Mouse (Mus musculus): ENCODE measurements at regions not wholly inside any gene's neighbourhood (a gene's known extent, or its start where the extent isn't known, plus 50 kb on each side); places are given as distances from the start of the nearest gene placed in this dataset.

DNA sequence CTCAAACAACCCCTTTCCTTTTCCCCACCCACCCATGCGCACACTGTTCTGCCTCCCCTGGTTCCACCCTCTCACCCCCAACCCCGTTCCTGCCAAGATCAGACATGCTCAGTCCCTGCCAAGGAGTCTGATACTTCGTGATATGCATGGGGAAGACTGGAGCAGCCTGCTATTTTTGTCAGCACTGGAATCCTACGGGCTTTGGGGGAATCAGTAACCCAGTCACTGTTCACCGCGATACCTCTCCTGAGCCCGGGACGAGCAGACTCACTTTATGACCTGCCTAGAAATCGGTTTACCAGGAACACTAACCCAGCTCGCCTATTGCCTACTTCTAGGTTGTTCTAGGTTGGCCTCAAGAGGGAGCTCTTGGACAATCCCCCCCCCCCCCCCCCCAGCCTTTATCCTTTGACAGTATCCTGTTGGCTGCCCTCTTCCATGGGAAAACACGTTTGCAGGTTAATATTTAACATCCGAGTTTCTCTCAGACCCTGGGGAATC, 110.2 kb downstream of the Ddx11 start:
- Histone ChIP-seq H3K36me3 (no peaks in the 10 kb centered on the region), H3K4me2 (no peak overlapping the region), H3K9ac (no peak overlapping the region), H3K4me1 (replicated peaks) (peaks cover 13% of the 10 kb centered on the region), H3K4me3 (no peak overlapping the region), H3K9me3 (no peaks in the 10 kb centered on the region), H3K27ac (no peak overlapping the region), H3K27me3 (no peaks in the 10 kb centered on the region)
- ATAC-seq (ENCODE audit: low FRiP score) = no peak
- WGBS = 53% methylated on average over 12 of the region's 12 CpGs

DNA sequence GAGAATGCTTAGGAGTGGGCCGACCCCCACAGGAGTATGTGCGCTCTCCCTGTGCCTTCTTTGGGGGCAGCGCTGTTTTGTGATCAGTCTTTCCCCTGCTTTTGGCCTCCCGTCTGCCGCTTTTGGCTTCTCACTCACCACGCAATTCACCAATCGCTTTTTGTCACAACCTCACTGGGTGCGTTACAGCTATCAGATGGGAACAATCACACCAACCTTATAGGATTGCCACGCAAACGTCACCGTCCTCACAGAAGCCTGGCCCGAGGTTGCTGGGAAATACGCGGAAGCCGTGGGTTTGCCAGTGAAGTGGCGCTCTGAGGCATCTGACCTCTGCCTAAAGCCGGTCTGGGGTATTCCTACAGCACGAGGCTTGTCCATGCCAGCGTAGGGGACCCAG, 111.1 kb downstream of the Ddx11 start:
- H3K4me2 ChIP-seq = no peak overlapping the region
- H3K9me3 ChIP-seq = no peaks in the 10 kb centered on the region
- H3K4me1 ChIP-seq (replicated peaks) = peaks cover 13% of the 10 kb centered on the region
- no peak for ATAC-seq (ENCODE audit: low FRiP score)
- no peaks in the 10 kb centered on the region for H3K36me3 ChIP-seq
- no peak overlapping the region for H3K27ac ChIP-seq
- no peak overlapping the region for H3K9ac ChIP-seq
- WGBS = 79% methylated on average over 19 of the region's 19 CpGs
- H3K27me3 ChIP-seq = no peaks in the 10 kb centered on the region
- no peak overlapping the region for H3K4me3 ChIP-seq

DNA sequence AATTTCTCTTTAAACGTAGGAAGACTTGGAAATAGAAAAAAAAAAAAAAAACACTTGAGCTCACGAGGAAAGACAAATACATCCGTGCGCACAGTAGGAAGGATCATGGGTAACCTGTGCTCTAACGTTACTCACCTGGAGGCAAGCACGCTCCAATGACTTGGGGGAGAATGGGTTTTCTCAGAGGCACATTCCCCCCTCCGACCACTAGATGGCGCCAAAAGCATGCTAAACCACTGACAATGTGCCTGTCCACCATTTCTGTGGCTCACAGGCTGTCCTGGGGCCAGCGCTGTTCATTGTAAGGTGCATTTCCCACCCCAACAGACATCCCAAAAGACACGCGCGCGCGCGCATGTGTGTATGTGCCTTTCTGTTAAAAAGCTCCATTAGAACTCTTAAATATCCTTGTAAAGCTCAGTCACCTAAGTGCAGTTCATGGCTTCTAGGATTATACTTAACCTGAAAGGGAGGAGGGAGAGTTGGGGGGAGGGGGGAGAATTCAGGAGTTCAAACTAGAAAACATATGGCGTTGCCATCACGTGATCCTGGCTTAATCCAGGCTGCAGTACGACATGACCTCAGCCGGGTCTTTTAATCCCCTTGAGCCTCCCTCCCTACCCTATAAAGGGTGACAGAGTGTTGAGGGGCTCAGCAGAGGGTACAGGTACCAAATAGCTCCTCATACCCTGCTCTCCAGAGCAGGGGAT, 111.9 kb downstream of the Ddx11 start:
- H3K4me3 ChIP-seq = peak overlapping the region; percentile 26
- 5% methylated on average over 19 of the region's 19 CpGs for WGBS

DNA sequence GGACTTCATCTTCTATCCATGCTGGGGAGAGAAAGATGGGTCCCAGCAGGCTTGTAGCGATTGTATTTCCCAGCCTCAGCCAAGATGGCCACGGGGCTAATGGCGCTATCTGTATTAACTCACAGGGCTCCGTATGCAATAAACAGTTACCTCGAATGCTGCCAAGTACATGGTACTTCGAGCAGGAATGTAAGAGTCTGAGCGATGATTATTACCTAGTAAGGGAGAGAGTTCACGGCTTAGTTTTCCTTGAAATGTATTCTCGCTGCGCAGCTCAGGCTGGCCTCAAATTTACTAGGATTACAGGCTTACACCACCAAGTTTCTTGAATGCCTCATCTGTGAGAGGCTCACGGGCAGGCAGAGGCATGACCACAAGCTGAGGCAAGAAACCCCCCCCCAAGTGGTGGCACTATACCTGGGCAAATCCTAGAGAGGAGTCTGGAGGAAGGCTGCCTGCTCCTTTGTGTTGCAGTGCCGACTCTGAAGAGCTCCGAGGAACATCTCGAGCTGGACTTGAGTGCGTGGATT, 112.6 kb downstream of the Ddx11 start:
- no peaks in the 10 kb centered on the region for H3K27me3 ChIP-seq
- ATAC-seq (ENCODE audit: low FRiP score) = no peak; the same call in none of the 2 replicates
- H3K9me3 ChIP-seq = no peaks in the 10 kb centered on the region
- peaks cover 13% of the 10 kb centered on the region for H3K4me1 ChIP-seq (replicated peaks)
- peak overlapping the region; percentile 51 for H3K4me2 ChIP-seq
- no peaks in the 10 kb centered on the region for H3K36me3 ChIP-seq
- peak overlapping the region; percentile 44 for H3K9ac ChIP-seq
- H3K4me3 ChIP-seq = peak overlapping the region; percentile 26; the same call in 1 of the 2 replicates
- WGBS = 75% methylated on average over 15 of the region's 15 CpGs
- peak overlapping the region; percentile 59 for H3K27ac ChIP-seq

More for the DNA sequence above, 111.9 kb downstream of the Ddx11 start:
- Histone ChIP-seq H3K4me2 (peak overlapping the region; percentile 51), H3K27me3 (no peaks in the 10 kb centered on the region), H3K9ac (peak overlapping the region; percentile 44), H3K9me3 (no peaks in the 10 kb centered on the region), H3K27ac (peak overlapping the region; percentile 59; the same call in 1 of the 2 replicates), H3K36me3 (no peaks in the 10 kb centered on the region), H3K4me1 (replicated peaks) (peaks cover 13% of the 10 kb centered on the region)
- peak; percentile 88 for ATAC-seq (ENCODE audit: low FRiP score)

DNA sequence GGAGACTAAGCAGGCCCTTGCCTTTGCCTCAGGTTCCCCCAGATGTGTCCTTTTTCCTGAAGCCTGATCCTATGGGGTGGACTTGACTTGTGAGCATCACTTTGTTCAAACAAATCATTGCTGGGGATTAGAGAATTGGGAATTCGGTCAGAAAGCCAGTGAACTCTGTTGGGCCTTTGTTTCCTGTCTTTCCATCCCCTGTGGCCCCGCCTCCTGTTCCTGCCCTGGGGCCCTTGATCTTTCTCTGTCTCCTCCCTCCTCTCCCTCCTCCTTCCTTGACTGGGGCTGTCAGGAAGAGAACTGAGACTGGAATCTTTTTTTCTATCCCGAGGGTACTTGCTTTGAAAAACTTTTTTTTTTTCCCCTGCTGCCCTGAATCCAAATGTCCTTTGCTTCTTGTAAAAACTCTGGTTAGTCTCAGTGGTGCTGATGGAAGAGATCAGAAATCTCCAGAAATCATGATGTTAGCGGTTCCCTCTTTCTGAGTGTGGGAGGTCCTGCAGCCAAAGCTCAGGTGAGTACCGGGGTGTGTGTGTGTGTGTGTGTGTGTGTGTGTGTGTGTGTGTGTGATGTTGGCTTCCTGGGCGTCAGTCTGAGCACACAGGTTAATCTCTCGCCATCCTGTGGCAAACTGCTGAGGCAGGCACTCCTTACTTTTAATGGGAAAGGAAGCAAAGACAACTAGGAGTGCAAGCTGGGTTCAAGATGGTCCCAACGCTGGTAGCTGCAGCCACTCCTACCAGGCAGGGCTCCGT, 118.7 kb downstream of the Ddx11 start:
- no peak for ATAC-seq (ENCODE audit: low FRiP score)
- Histone ChIP-seq H3K4me2 (no peak overlapping the region), H3K36me3 (no peaks in the 10 kb centered on the region), H3K27me3 (no peaks in the 10 kb centered on the region), H3K9ac (no peak overlapping the region), H3K9me3 (no peaks in the 10 kb centered on the region), H3K27ac (0 out of 2 replicates have a peak overlapping the region, but pooled peaks have one; percentile 48), H3K4me1 (replicated peaks) (peaks cover 13% of the 10 kb centered on the region), H3K4me3 (no peak overlapping the region)
- 13% methylated on average over 9 of the region's 9 CpGs for whole genome bisulfite sequencing

DNA sequence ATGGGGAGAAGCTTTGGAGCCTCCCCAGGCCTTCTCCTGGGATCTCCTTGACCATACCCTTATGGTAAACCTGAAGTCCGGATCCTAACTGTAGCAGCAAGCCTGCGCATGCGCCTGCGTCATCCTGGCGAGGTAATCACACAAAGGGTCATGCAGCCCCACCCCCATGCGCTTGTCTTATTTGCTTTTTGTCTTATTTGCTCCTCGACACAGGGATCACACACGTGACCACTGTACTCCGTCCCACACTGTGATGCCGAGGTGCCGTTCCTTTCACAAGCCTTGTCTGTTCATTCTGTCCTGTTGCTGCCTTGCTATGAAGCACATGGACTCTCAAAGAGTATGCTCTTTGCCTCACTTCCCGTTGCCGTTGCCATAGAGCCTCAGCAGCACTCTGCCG, 120.9 kb downstream of the Ddx11 start:
- WGBS = 92% methylated on average over 14 of the region's 14 CpGs
- no peaks in the 10 kb centered on the region for H3K36me3 ChIP-seq
- H3K27me3 ChIP-seq = no peaks in the 10 kb centered on the region
- no peak overlapping the region for H3K9ac ChIP-seq
- no peak for ATAC-seq (ENCODE audit: low FRiP score)
- H3K9me3 ChIP-seq = no peaks in the 10 kb centered on the region
- no peak overlapping the region for H3K4me2 ChIP-seq
- peaks cover 13% of the 10 kb centered on the region for H3K4me1 ChIP-seq (replicated peaks)
- no peak overlapping the region for H3K4me3 ChIP-seq
- no peak overlapping the region for H3K27ac ChIP-seq

DNA sequence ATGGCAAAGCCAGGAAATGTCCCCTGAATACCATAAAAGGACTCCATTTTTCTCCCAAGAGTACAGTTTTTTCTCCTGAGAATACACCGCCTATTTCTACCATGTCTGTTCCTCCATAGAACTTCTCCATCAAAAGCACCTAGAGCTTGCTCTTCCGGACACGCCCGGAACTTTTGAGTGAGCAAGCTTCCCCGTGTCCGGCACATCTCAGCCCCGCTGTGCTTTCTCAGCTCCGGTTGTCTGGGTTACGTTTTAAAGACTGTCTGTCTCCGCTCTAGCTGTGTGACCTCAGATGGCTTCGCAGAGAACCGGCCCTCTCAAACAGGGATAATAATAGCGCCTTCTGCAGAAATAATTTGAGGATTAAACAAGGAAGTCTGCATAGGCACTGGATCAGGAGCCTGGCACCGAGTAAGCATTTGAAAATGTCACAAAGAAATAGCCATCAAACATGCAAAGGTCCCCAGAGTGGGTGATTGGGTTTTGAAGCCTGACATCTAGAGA, 122.8 kb downstream of the Ddx11 start:
- Histone ChIP-seq H3K4me1 (replicated peaks) (peaks cover 13% of the 10 kb centered on the region), H3K27me3 (no peaks in the 10 kb centered on the region), H3K9ac (no peak overlapping the region), H3K27ac (no peak overlapping the region), H3K4me3 (no peak overlapping the region), H3K9me3 (no peaks in the 10 kb centered on the region), H3K4me2 (no peak overlapping the region), H3K36me3 (no peaks in the 10 kb centered on the region)
- ATAC-seq (ENCODE audit: low FRiP score) = no peak
- WGBS = 73% methylated on average over 14 of the region's 14 CpGs

DNA sequence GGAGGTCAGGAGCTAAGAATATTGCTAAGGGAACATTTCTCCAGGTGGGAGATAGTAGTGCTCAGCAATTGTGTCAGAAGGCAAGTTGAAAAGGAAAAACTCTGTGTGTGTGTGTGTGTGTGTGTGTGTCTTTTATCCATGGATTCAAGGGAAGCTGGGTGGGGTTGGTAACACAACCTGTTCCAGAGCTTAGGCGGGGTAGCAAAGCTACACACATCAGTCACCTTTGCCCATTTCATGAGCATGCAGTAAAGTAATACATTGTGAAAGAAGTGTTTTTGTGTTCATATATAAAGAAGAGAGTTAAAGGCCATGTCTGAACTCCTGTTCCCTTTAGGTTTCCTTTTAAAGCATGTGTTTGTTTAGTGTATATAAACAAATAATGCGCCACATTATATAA, 128.2 kb downstream of the Ddx11 start:
- WGBS = 96% methylated on average over 2 of the region's 2 CpGs
- no peak for ATAC-seq (ENCODE audit: low FRiP score)
- peaks cover under 1% of the 10 kb centered on the region; the same call in 1 of the 2 replicates for H3K4me1 ChIP-seq (replicated peaks)
- H3K4me2 ChIP-seq = no peak overlapping the region
- H3K9ac ChIP-seq = no peak overlapping the region
- H3K27ac ChIP-seq = no peak overlapping the region
- H3K27me3 ChIP-seq = no peaks in the 10 kb centered on the region
- H3K36me3 ChIP-seq = no peaks in the 10 kb centered on the region
- no peaks in the 10 kb centered on the region for H3K9me3 ChIP-seq
- H3K4me3 ChIP-seq = no peak overlapping the region

DNA sequence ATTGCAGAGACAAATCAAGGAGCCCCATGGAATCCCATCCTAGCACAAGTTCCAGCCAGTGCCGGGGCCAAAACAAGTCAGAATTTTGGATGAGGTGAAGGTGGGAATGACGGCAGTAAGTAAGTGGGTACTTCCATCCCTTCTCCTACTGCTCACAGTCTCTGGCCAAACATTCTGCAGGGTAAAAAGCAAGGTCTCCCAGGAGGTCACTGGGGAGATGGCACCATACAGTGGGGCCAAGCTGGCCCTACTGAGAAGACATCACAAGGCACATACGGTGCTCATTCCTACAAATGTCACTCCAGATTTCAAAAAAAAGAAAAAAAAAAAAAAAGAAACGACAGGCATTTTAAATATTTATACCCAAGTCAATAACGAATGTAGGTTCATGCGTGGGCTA, 129.6 kb downstream of the Ddx11 start:
- no peaks in the 10 kb centered on the region for H3K9me3 ChIP-seq
- no peaks in the 10 kb centered on the region for H3K36me3 ChIP-seq
- no peak overlapping the region for H3K4me3 ChIP-seq
- no peaks in the 10 kb centered on the region for H3K27me3 ChIP-seq
- H3K4me2 ChIP-seq = no peak overlapping the region
- H3K27ac ChIP-seq = no peak overlapping the region
- no peak overlapping the region for H3K9ac ChIP-seq
- ATAC-seq (ENCODE audit: low FRiP score) = no peak
- WGBS = 92% methylated on average over 6 of the region's 6 CpGs
- no peaks in the 10 kb centered on the region for H3K4me1 ChIP-seq (replicated peaks)

DNA sequence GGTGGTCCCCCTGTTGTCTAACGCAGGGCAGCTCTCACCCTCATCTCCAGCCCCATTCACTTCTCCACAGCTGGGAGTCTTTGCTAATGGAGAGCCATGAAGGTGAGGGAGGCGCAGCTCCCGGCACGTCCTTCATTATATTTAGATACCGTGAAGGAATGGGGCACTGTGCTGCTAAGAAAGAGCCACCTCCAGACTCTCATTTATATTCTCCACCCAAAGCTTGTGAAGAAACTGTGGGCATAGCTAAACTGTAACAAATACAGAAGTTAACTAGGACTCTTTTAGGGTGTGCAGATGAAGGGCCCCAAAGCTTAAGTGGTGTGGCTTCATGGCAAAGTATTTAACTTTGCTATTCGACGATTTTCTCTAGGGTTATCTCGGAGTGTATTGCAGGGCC, 136.4 kb downstream of the Ddx11 start:
- H3K9ac ChIP-seq = no peak overlapping the region
- H3K4me1 ChIP-seq (replicated peaks) = no peaks in the 10 kb centered on the region
- WGBS = 65% methylated on average over 8 of the region's 8 CpGs
- H3K4me3 ChIP-seq = no peak overlapping the region
- no peak overlapping the region for H3K27ac ChIP-seq
- no peak for ATAC-seq (ENCODE audit: low FRiP score)
- H3K4me2 ChIP-seq = no peak overlapping the region
- no peaks in the 10 kb centered on the region for H3K9me3 ChIP-seq
- no peaks in the 10 kb centered on the region for H3K27me3 ChIP-seq
- no peaks in the 10 kb centered on the region for H3K36me3 ChIP-seq

DNA sequence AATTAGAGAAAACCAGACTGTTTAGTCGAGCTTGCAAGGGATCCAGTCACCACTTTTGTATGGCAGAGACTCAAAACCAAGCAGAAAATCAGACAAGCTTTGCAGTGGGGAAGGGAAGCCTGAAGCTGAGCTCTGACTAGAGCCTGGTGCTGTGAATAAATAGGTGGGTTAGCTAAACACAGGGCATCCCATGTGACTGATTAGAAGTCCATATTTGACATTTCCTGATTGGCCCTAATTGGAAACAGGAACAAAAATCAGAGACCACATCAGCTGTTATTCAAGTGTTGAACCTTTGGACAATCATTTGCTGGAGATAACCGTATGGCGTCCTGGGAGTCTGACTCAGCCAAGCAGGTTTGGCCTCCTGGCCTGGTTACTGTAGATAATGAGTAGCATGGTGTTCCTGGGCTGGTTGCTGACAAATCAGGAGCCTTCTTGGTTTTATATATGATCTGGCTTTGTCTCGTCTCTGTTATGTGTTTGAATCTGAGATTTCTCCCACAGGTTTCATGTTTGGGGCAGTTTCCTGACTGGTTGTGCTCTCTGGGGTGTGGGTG, 139.4 kb downstream of the Ddx11 start:
- Histone ChIP-seq H3K9me3 (no peaks in the 10 kb centered on the region), H3K4me3 (no peak overlapping the region), H3K9ac (no peak overlapping the region), H3K36me3 (no peaks in the 10 kb centered on the region), H3K4me1 (replicated peaks) (peaks cover 6% of the 10 kb centered on the region; the same call in 1 of the 2 replicates), H3K27me3 (no peaks in the 10 kb centered on the region), H3K27ac (no peak overlapping the region), H3K4me2 (no peak overlapping the region)
- 70% methylated on average over 4 of the region's 4 CpGs for WGBS
- ATAC-seq (ENCODE audit: low FRiP score) = no peak

DNA sequence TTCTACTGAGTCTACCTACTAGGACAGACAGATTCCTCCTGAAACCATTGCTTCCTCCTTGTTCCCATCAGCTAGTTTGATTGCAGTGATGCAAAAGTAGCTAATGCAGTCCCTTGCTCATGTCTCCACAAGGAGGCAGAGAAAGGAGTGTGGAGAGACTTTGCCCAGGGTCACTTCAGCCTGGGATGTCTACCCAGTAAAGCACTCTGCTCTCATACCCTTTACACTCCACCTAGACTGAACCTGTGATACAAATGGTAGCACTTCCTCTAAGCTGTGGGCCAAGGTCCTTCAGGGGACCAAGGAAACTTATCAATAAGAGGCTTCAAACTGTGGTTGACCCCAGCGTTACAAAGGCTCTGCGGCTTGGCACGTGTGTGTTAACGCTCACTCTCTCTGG, 140.1 kb downstream of the Ddx11 start:
- H3K9ac ChIP-seq = no peak overlapping the region
- no peaks in the 10 kb centered on the region for H3K27me3 ChIP-seq
- no peak for ATAC-seq (ENCODE audit: low FRiP score)
- H3K27ac ChIP-seq = no peak overlapping the region
- H3K4me1 ChIP-seq (replicated peaks) = peaks cover 6% of the 10 kb centered on the region; the same call in 1 of the 2 replicates
- no peak overlapping the region for H3K4me2 ChIP-seq
- WGBS = 95% methylated on average over 4 of the region's 4 CpGs
- no peak overlapping the region for H3K4me3 ChIP-seq
- no peaks in the 10 kb centered on the region for H3K9me3 ChIP-seq
- no peaks in the 10 kb centered on the region for H3K36me3 ChIP-seq
